ENCODE assay signal across 8 mouse cellular contexts in the genomic region with DNA sequence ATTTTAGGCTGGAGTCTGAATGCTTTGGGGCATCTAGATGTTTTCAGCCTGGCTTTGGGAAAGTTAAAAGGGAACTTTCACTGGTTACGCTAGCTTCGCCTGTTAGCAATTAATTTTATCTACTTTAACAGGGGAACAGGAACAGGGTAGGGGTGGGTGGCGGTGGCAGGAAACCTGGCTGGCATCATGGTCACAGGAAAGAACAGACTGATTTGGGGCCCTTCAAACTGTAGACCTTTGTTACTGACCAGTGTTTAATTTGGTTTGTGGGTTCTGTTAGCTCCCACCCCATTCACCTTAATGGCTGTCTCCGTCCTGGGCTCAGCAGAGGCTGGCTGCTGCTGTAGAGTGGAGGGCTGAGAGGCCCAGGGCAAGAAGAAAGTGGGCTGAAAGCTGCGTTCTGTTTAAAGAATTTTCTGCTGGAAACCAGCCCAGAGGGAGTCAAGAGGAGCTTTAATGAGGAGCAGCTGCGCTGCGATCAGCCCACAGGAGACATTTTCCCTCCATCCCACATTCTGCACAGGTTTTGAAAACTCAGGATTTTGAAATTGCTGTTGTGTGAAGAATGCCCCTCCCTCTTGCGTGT. TPM values are rescaled to one million over a fixed set of nuclear protein-coding genes. Genes with fewer than 3 reads are reported as not detected.
DNase-seq lines count a peak whose midpoint lies in the region; ATAC-seq and TF ChIP-seq lines count a peak whose summit lies in the region.

No protein-coding gene starts in this region.

- H3K9me3 ChIP-seq in intestine, embryonic 14.5 days (ENCODE audit: control insufficient read depth, low read length): no peaks in the 10 kb centered on the region
- H3K9me3 ChIP-seq in intestine, postnatal 0 days (ENCODE audit: control insufficient read depth): no peaks in the 10 kb centered on the region
- H3K9me3 ChIP-seq in embryonic facial prominence, embryonic 13.5 days: no peaks in the 10 kb centered on the region
- H3K9me3 ChIP-seq in kidney, postnatal 0 days (replicated peaks; ENCODE audit: low read length): no peaks in the 10 kb centered on the region
- H3K9me3 ChIP-seq in neural tube, embryonic 14.5 days (ENCODE audit: control insufficient read depth, low read length): no peaks in the 10 kb centered on the region

- no peaks in the 10 kb centered on the region for H3K27me3 ChIP-seq in intestine, embryonic 14.5 days (replicated peaks; ENCODE audit: control insufficient read depth, insufficient read depth, low read length)
- no peaks in the 10 kb centered on the region for H3K27me3 ChIP-seq in intestine, postnatal 0 days (replicated peaks; ENCODE audit: control insufficient read depth, insufficient read depth, low read length)
- H3K27me3 ChIP-seq in embryonic facial prominence, embryonic 13.5 days: no peaks in the 10 kb centered on the region
- no peaks in the 10 kb centered on the region for H3K27me3 ChIP-seq in kidney, postnatal 0 days (ENCODE audit: insufficient read depth, low read length)
- H3K27me3 ChIP-seq in neural tube, embryonic 14.5 days (ENCODE audit: control insufficient read depth, insufficient read depth, low read length): no peaks in the 10 kb centered on the region

- DNase-seq in intestine, embryonic 14.5 days (ENCODE audit: low spot score): peak; percentile 71
- peak; percentile 63 to 71 for DNase-seq in heart, adult 9 months (ENCODE audit: low spot score in 2 of 2)
- DNase-seq in kidney, postnatal 0 days (ENCODE audit: low spot score): peak; percentile 91
- DNase-seq in lung, adult 18-20 months: peak; percentile 63 to 75
- DNase-seq in spleen, postnatal 14 days (ENCODE audit: low spot score in 2 of 2): no peak

- no peak for TF ChIP-seq CTCF in intestine, postnatal 0 days (IDR thresholded peaks at IDR 0.05; ENCODE audit: low read depth)
- no peak for TF ChIP-seq CTCF in kidney, postnatal 0 days (IDR thresholded peaks at IDR 0.05; ENCODE audit: low read depth)

- no peak overlapping the region for H3K9ac ChIP-seq in intestine, embryonic 14.5 days (ENCODE audit: low read length)
- no peak overlapping the region for H3K9ac ChIP-seq in intestine, postnatal 0 days (ENCODE audit: low read depth, low read length)
- 0 out of 2 replicates have a peak overlapping the region, but pooled peaks have one; percentile 54 for H3K9ac ChIP-seq in embryonic facial prominence, embryonic 13.5 days
- 0 out of 2 replicates have a peak overlapping the region, but pooled peaks have one; percentile 37 for H3K9ac ChIP-seq in kidney, postnatal 0 days (ENCODE audit: low read depth, low read length)
- H3K9ac ChIP-seq in neural tube, embryonic 14.5 days (replicated peaks; ENCODE audit: low read depth, low read length): no peak overlapping the region

- H3K4me1 ChIP-seq in intestine, embryonic 14.5 days (replicated peaks; ENCODE audit: control insufficient read depth, insufficient read depth, low read length): peaks cover 77% of the 10 kb centered on the region
- no peaks in the 10 kb centered on the region; the same call in 1 of the 2 replicates for H3K4me1 ChIP-seq in intestine, postnatal 0 days (replicated peaks; ENCODE audit: control insufficient read depth, insufficient read depth, low read length)
- H3K4me1 ChIP-seq in embryonic facial prominence, embryonic 13.5 days: peaks cover 93% of the 10 kb centered on the region
- peaks cover 49% of the 10 kb centered on the region for H3K4me1 ChIP-seq in kidney, postnatal 0 days (replicated peaks; ENCODE audit: insufficient read depth, low read length)
- peaks cover 41% of the 10 kb centered on the region for H3K4me1 ChIP-seq in neural tube, embryonic 14.5 days (ENCODE audit: control insufficient read depth, insufficient read depth, low read length)

- H3K4me3 ChIP-seq in intestine, embryonic 14.5 days (ENCODE audit: low read depth, low read length): no peak overlapping the region
- H3K4me3 ChIP-seq in intestine, postnatal 0 days (ENCODE audit: low read depth, low read length): no peak overlapping the region
- 0 out of 2 replicates have a peak overlapping the region, but pooled peaks have one; percentile 1 for H3K4me3 ChIP-seq in embryonic facial prominence, embryonic 13.5 days
- H3K4me3 ChIP-seq in kidney, postnatal 0 days (replicated peaks; ENCODE audit: low read depth, low read length): no peak overlapping the region
- no peak overlapping the region for H3K4me3 ChIP-seq in neural tube, embryonic 14.5 days (ENCODE audit: low read depth, low read length)

- H3K36me3 ChIP-seq in intestine, embryonic 14.5 days (ENCODE audit: control insufficient read depth, insufficient read depth, low read length): no peaks in the 10 kb centered on the region
- H3K36me3 ChIP-seq in intestine, postnatal 0 days (ENCODE audit: control insufficient read depth, insufficient read depth): no peaks in the 10 kb centered on the region
- H3K36me3 ChIP-seq in embryonic facial prominence, embryonic 13.5 days: peaks cover 4% of the 10 kb centered on the region; the same call in 1 of the 2 replicates
- H3K36me3 ChIP-seq in kidney, postnatal 0 days (ENCODE audit: insufficient read depth, low read length): no peaks in the 10 kb centered on the region
- H3K36me3 ChIP-seq in neural tube, embryonic 14.5 days (ENCODE audit: control insufficient read depth, insufficient read depth, low read length): no peaks in the 10 kb centered on the region

- peak overlapping the region; percentile 92 for H3K27ac ChIP-seq in intestine, embryonic 14.5 days (ENCODE audit: low read depth)
- H3K27ac ChIP-seq in intestine, postnatal 0 days (ENCODE audit: low read depth, low read length): no peak overlapping the region
- peak overlapping the region; percentile 98 for H3K27ac ChIP-seq in embryonic facial prominence, embryonic 13.5 days
- H3K27ac ChIP-seq in kidney, postnatal 0 days: peak overlapping the region; percentile 77
- peak overlapping the region; percentile 63 for H3K27ac ChIP-seq in neural tube, embryonic 14.5 days (ENCODE audit: low read depth, low read length)

- peak; percentile 64 for ATAC-seq in intestine, embryonic 14.5 days (replicated peaks; ENCODE audit: low FRiP score, low TSS enrichment, low read depth)
- ATAC-seq in intestine, postnatal 0 days: no peak
- peak; percentile 73 for ATAC-seq in embryonic facial prominence, embryonic 13.5 days (ENCODE audit: insufficient number of reproducible peaks, insufficient read depth, low FRiP score, low TSS enrichment, low read depth)
- ATAC-seq in kidney, postnatal 0 days (replicated peaks; ENCODE audit: low FRiP score, low read depth): peak; percentile 25; the same call in 1 of the 2 replicates
- peak; percentile 52 for ATAC-seq in neural tube, embryonic 14.5 days (ENCODE audit: low read depth)

- 25% methylated on average over 8 of the region's 8 CpGs for WGBS in intestine, embryonic 14.5 days
- 46% methylated on average over 8 of the region's 8 CpGs for WGBS in intestine, postnatal 0 days
- 10% methylated on average over 8 of the region's 8 CpGs for WGBS in embryonic facial prominence, embryonic 13.5 days
- 15% methylated on average over 8 of the region's 8 CpGs for WGBS in kidney, postnatal 0 days
- WGBS in neural tube, embryonic 14.5 days: 23% methylated on average over 8 of the region's 8 CpGs

- H3K4me2 ChIP-seq in intestine, embryonic 14.5 days (ENCODE audit: low read length): peak overlapping the region; percentile 6
- no peak overlapping the region for H3K4me2 ChIP-seq in intestine, postnatal 0 days (replicated peaks; ENCODE audit: low read depth)
- H3K4me2 ChIP-seq in embryonic facial prominence, embryonic 13.5 days: peak overlapping the region; percentile 52
- peak overlapping the region; percentile 18; the same call in 1 of the 2 replicates for H3K4me2 ChIP-seq in kidney, postnatal 0 days (ENCODE audit: low read length)
- H3K4me2 ChIP-seq in neural tube, embryonic 14.5 days (ENCODE audit: low read depth, low read length): peak overlapping the region; percentile 11; the same call in 1 of the 2 replicates

RNA-seq across cellular contexts. Expression of a gene that starts 50.0 kb away (rescaled TPM):
- 30.0 and 30.8 TPM in 2 replicates for polyA plus RNA-seq in intestine, embryonic 14.5 days (2014; fragmentation: Nextera tagmentation; extraction: Ambion mirVana)
- 4.9 and 5.1 TPM in 2 replicates for polyA plus RNA-seq in intestine, postnatal 0 days (2015; fragmentation: Nextera tagmentation; extraction: Ambion mirVana)
- 35.4 and 37.8 TPM in 2 replicates for polyA plus RNA-seq in embryonic facial prominence, embryonic 13.5 days (2015; fragmentation: Nextera tagmentation; extraction: Ambion mirVana)
- polyA plus RNA-seq in kidney, postnatal 0 days (2015; fragmentation: Nextera tagmentation; extraction: Ambion mirVana): 25.2 and 26.0 TPM in 2 replicates
- 8.2 and 13.6 TPM in 2 replicates for polyA plus RNA-seq in neural tube, embryonic 14.5 days (2014; fragmentation: Nextera tagmentation; extraction: Ambion mirVana)

Comparison
In these comparisons a context has a peak if more than half of its experiments do, and no peak if none do; other contexts are left out.
1. DNase-seq: peak in intestine, embryonic 14.5 days (single experiment), heart, adult 9 months (2 of 2), kidney, postnatal 0 days (single experiment) and lung, adult 18-20 months (2 of 2); none in spleen, postnatal 14 days (0 of 2).
2. H3K9ac ChIP-seq: peak in embryonic facial prominence, embryonic 13.5 days (single experiment) and kidney, postnatal 0 days (single experiment); none in intestine, embryonic 14.5 days (single experiment), intestine, postnatal 0 days (single experiment) and neural tube, embryonic 14.5 days (single experiment).